Mouse (Mus musculus) thymus, adult 2 months (tissue): ENCODE measurements around the gene Rfx8. TPM values are rescaled to one million over a fixed set of nuclear protein-coding genes. Genes with fewer than 3 reads are reported as not detected.

Experiments used
- DNase-seq: peaks from one replicate; pipeline ENCODE4 v3.0.0; 2021
- H3K27ac ChIP-seq: fragments of 200-500 bp; 2 replicates; pipeline ENCODE4 v1.5.1; 2012; ENCODE audit warnings: low read length, control low read depth; ENCODE audit not compliant: control insufficient read depth, insufficient read depth
- H3K27me3 ChIP-seq: fragments of 200-500 bp; 2 replicates; pipeline ENCODE4 v1.6.1; 2012; ENCODE audit warnings: mild to moderate bottlenecking, low read length, moderate library complexity, mixed read lengths; ENCODE audit not compliant: control insufficient read depth, insufficient read depth
- H3K36me3 ChIP-seq: fragments of 200-500 bp; 2 replicates; pipeline ENCODE4 v1.6.1; 2012; ENCODE audit warnings: mild to moderate bottlenecking, low read length, moderate library complexity; ENCODE audit not compliant: control insufficient read depth, insufficient read depth
- H3K4me1 ChIP-seq: fragments of 200-500 bp; replicated peaks from 2 replicates; pipeline ENCODE4 v1.6.1; 2012; ENCODE audit warnings: low read length; ENCODE audit not compliant: control insufficient read depth, insufficient read depth
- H3K4me3 ChIP-seq: fragments of 200-500 bp; 2 replicates; pipeline ENCODE4 v1.5.1; 2012; ENCODE audit warnings: mild to moderate bottlenecking, low read length, control low read depth, moderate library complexity; ENCODE audit not compliant: control insufficient read depth, insufficient read depth
- CTCF ChIP-seq: fragments of 200-500 bp; IDR thresholded peaks from 2 replicates; pipeline ENCODE4 v1.5.1; 2012; ENCODE audit warnings: mild to moderate bottlenecking, control low read depth, low read length, moderate library complexity, borderline replicate concordance; ENCODE audit not compliant: control insufficient read depth, poor library complexity, insufficient read depth; ENCODE audit errors: extremely low read depth
- POLR2A ChIP-seq: fragments of 200-500 bp; IDR thresholded peaks from 2 replicates; pipeline ENCODE4 v1.6.1; 2012; ENCODE audit warnings: mild to moderate bottlenecking, low read length, control low read depth, moderate library complexity; ENCODE audit not compliant: control insufficient read depth, poor library complexity, insufficient read depth; ENCODE audit errors: extremely low read depth
- WGBS: fragments of 180-500 bp; shearing (Covaris S2); methylation state at CpG from one replicate; pipeline ENCODE4 v1.1.7; 2018; 5-methylcytosine and 5-hydroxymethylcytosine counted together
- polyA plus RNA-seq: library from polyadenylated mRNA; depleted of rRNA; stranded (reverse); fragments of >200 nt; gene quantifications from 2 replicates; pipeline ENCODE4 v1.2.3, GENCODE M21; 2012

The Rfx8 gene
- polyA plus RNA-seq, 1 experiment, result 0.19 TPM

- no peaks in the 10 kb centered on the region for H3K27me3 ChIP-seq
- peak; percentile 59 for DNase-seq
- H3K4me3 ChIP-seq, result no peak overlapping the region
- no peaks in the 10 kb centered on the region for H3K36me3 ChIP-seq
- H3K27ac ChIP-seq, result no peak overlapping the region
- 22% methylated on average over 3 of the region's 3 CpGs for WGBS
- H3K4me1 ChIP-seq, result peaks cover 9% of the 10 kb centered on the region
- no peak for TF ChIP-seq POLR2A
- no peak for TF ChIP-seq CTCF
Observed at GRCm38 (mm10) chr1:39749664-39750063, 28.9 kb upstream of the Rfx8 start.

GRCm38 (mm10) chr1:39749214-39749613, 28.4 kb upstream of the Rfx8 start:
- peaks cover 9% of the 10 kb centered on the region for H3K4me1 ChIP-seq
- WGBS, result 66% methylated on average over 1 of the region's 1 CpGs
- no peak for DNase-seq

DNA sequence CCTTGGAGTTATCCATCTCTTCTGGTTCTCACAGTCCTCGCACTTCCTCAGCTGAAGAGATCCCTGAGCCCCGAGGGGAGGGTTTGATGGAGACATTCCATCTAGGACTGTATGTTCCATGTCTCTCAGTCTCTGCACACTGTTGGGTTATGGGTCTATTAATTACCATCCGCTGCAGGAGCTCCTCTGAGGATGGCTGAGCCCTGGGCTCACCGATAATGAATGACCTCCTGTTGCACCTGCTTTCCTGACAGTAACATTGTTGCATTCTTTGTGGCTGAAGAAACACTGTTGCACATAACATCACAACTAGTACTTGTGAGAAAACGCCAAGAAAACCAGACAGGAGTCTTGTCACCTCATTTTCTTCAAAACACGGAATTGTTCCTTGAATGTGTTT, 27.9 kb upstream of the Rfx8 start:
- Histone ChIP-seq H3K27me3 (no peaks in the 10 kb centered on the region), H3K27ac (no peak overlapping the region), H3K4me3 (no peak overlapping the region), H3K4me1 (peaks cover 9% of the 10 kb centered on the region), H3K36me3 (no peaks in the 10 kb centered on the region)
- TF ChIP-seq CTCF (no peak), POLR2A (no peak)
- 93% methylated on average over 6 of the region's 6 CpGs for WGBS
- DNase-seq, result no peak

More at GRCm38 (mm10) chr1:39749214-39749613, 28.4 kb upstream of the Rfx8 start:
- Histone ChIP-seq H3K27me3 (no peaks in the 10 kb centered on the region), H3K27ac (no peak overlapping the region), H3K36me3 (no peaks in the 10 kb centered on the region), H3K4me3 (no peak overlapping the region)
- TF ChIP-seq CTCF (no peak), POLR2A (no peak)

DNA sequence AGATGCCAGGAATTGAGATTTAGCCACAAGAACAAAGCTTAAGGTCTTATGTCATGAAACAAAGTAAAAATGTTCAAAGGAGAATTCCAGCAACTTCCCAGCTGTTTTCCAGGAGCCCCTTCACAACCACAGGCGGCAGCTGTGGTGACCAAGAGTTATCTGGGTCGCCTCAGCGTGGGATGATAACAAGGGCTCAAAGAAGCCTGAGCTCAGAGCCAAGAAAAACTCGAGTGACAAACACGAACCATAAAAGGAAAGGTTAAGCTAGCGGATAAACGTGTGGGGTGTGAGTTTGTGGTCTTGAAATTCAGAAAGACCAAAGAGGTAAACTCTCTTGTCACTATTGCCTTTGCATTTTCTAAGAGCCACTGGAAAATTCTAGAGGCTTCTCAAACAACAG, 25.7 kb upstream of the Rfx8 start:
- Histone ChIP-seq H3K27ac (no peak overlapping the region), H3K4me3 (no peak overlapping the region), H3K27me3 (no peaks in the 10 kb centered on the region), H3K4me1 (peaks cover 9% of the 10 kb centered on the region), H3K36me3 (no peaks in the 10 kb centered on the region)
- DNase-seq, result no peak
- no peak for TF ChIP-seq POLR2A
- TF ChIP-seq CTCF, result no peak
- WGBS, result 25% methylated on average over 7 of the region's 7 CpGs

GRCm38 (mm10) chr1:39740948-39741347, 20.2 kb upstream of the Rfx8 start:
- Histone ChIP-seq H3K27me3 (no peaks in the 10 kb centered on the region), H3K27ac (no peak overlapping the region), H3K4me3 (no peak overlapping the region), H3K4me1 (peaks cover 3% of the 10 kb centered on the region), H3K36me3 (no peaks in the 10 kb centered on the region)
- no peak for DNase-seq
- TF ChIP-seq POLR2A (no peak), CTCF (no peak)
- WGBS, result 92% methylated on average over 7 of the region's 7 CpGs

DNA sequence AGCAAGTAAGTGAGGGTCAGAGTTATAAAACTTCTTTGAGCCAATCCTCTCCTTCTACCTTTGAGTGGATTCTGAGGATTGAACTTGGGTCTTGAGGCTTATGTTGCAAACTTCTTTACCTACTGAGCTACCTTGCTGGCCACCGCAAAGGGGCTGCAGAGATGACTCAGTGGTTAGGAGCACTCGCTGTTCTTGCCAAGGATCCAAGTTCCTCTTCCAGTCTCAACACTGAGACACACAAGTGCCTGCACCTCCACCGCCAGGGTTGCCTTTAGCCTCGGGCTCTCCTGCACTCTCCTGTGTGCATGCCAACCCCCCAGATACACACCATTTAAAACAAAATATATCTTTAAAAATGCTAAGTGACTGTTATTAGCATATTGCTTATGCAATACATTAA, 19.2 kb upstream of the Rfx8 start:
- 46% methylated on average over 4 of the region's 4 CpGs for WGBS
- H3K4me1 ChIP-seq, result peaks cover 10% of the 10 kb centered on the region
- H3K36me3 ChIP-seq, result no peaks in the 10 kb centered on the region
- H3K27me3 ChIP-seq, result no peaks in the 10 kb centered on the region
- H3K4me3 ChIP-seq, result no peak overlapping the region
- no peak for TF ChIP-seq POLR2A
- no peak for DNase-seq
- no peak overlapping the region for H3K27ac ChIP-seq

GRCm38 (mm10) chr1:39735927-39736604, 15.3 kb upstream of the Rfx8 start:
- Histone ChIP-seq H3K36me3 (no peaks in the 10 kb centered on the region), H3K27me3 (no peaks in the 10 kb centered on the region), H3K4me3 (peak overlapping the region; percentile 13), H3K27ac (peak overlapping the region; percentile 93), H3K4me1 (peaks cover 23% of the 10 kb centered on the region)
- 7% methylated on average over 8 of the region's 8 CpGs for WGBS
- no peak for TF ChIP-seq CTCF
- no peak for TF ChIP-seq POLR2A
- peak; percentile 60 for DNase-seq

- H3K36me3 ChIP-seq, result no peaks in the 10 kb centered on the region
- H3K27me3 ChIP-seq, result no peaks in the 10 kb centered on the region
- TF ChIP-seq CTCF (no peak), POLR2A (no peak)
- peaks cover 23% of the 10 kb centered on the region for H3K4me1 ChIP-seq
- H3K27ac ChIP-seq, result peak overlapping the region; percentile 93
- no peak for DNase-seq
- H3K4me3 ChIP-seq, result no peak overlapping the region
- 47% methylated on average over 2 of the region's 2 CpGs for WGBS
Observed at GRCm38 (mm10) chr1:39735493-39735892, 14.7 kb upstream of the Rfx8 start.
